Comparison of ENCODE assay signal across 1 mouse cellular context in genomic region chr5:77028034-77028433, GRCm38 (mm10).
TF ChIP-seq lines count a peak whose summit lies in the region.

No protein-coding gene starts in this region.

TF ChIP-seq in MEL, 35 proteins besides CTCF, POLR2A, EP300 and RAD21:
- TF ChIP-seq ZKSCAN1 (IDR thresholded peaks at IDR 0.05; ENCODE audit: low read depth, low read length) (no peak), TBP (IDR thresholded peaks at IDR 0.05; ENCODE audit: low read depth, low read length) (no peak), USF1 (IDR thresholded peaks at IDR 0.05; ENCODE audit: low read depth, low read length) (0 out of 2 replicates have a peak, but pooled peaks have one; percentile 14), ZC3H11A (IDR thresholded peaks at IDR 0.05; ENCODE audit: low read depth, low read length) (no peak), POLR2AphosphoS5 (IDR thresholded peaks at IDR 0.05; ENCODE audit: borderline replicate concordance, low read depth, low read length) (no peak), ZNF384 (IDR thresholded peaks at IDR 0.05; ENCODE audit: low read depth, low read length) (no peak), MAZ (IDR thresholded peaks at IDR 0.05; ENCODE audit: low read depth, low read length) (no peak), NRF1 (IDR thresholded peaks at IDR 0.05; ENCODE audit: insufficient read depth, low read depth, low read length, poor library complexity, severe bottlenecking) (no peak), ETS1 (IDR thresholded peaks at IDR 0.05; ENCODE audit: low read depth, low read length) (peak; percentile 52), JUND (IDR thresholded peaks at IDR 0.05; ENCODE audit: low read depth, low read length) (no peak), GATA1 (IDR thresholded peaks at IDR 0.05; ENCODE audit: low read depth, low read length) (no peak), MEF2A (IDR thresholded peaks at IDR 0.05; ENCODE audit: extremely low read depth, insufficient replicate concordance, low read depth, low read length, poor library complexity, severe bottlenecking) (peak; percentile 30; the same call in 1 of the 2 replicates), RCOR1 (IDR thresholded peaks at IDR 0.05; ENCODE audit: low read depth, low read length) (no peak), TAL1 (IDR thresholded peaks at IDR 0.05; ENCODE audit: low read length) (no peak), MXI1 (IDR thresholded peaks at IDR 0.05; ENCODE audit: low read depth, low read length) (peak; percentile 56; the same call in 1 of the 2 replicates), UBTF (IDR thresholded peaks at IDR 0.05; ENCODE audit: borderline replicate concordance, insufficient read depth, low read depth, low read length) (no peak), MYB (IDR thresholded peaks at IDR 0.05; ENCODE audit: low read depth, low read length) (no peak), NELFE (IDR thresholded peaks at IDR 0.05; ENCODE audit: low read depth, low read length) (no peak), BHLHE40 (IDR thresholded peaks at IDR 0.05; ENCODE audit: borderline replicate concordance, low read depth, low read length) (no peak), TCF12 (IDR thresholded peaks at IDR 0.05; ENCODE audit: low read depth, low read length) (peak; percentile 44; the same call in 1 of the 2 replicates), HCFC1 (IDR thresholded peaks at IDR 0.05; ENCODE audit: low read depth, low read length) (no peak), SIN3A (IDR thresholded peaks at IDR 0.05; ENCODE audit: low read length) (peak; percentile 40; the same call in 1 of the 2 replicates), MYC (IDR thresholded peaks at IDR 0.05; ENCODE audit: low read depth, low read length) (no peak), KAT2A (conservative IDR thresholded peaks at IDR 0.05; ENCODE audit: low read depth, low read length) (no peak), CHD2 (IDR thresholded peaks at IDR 0.05; ENCODE audit: low read length) (no peak), E2F4 (IDR thresholded peaks at IDR 0.05; ENCODE audit: borderline replicate concordance, low read depth, low read length) (no peak), ELF1 (IDR thresholded peaks at IDR 0.05; ENCODE audit: low read depth, low read length) (no peak), MAX (IDR thresholded peaks at IDR 0.05; ENCODE audit: low read length) (peak; percentile 63; the same call in 1 of the 2 replicates)
TF ChIP-seq in MEL: peak in this region for 7.
